Mouse (Mus musculus) CH12.LX (cell line): ENCODE measurements around the gene B9d2. TPM values are rescaled to one million over a fixed set of nuclear protein-coding genes. Genes with fewer than 3 reads are reported as not detected.
A peak's percentile ranks its signal among the peaks of the same experiment; 100 is the strongest.

Experiments used
- DNase-seq: peaks from one replicate; pipeline ENCODE4 v3.0.0-alpha.2; 2013; ENCODE audit errors: extremely low read depth
- H3K27ac ChIP-seq: 2 replicates; pipeline ENCODE4 v1.5.1; 2012; ENCODE audit warnings: low read depth, mild to moderate bottlenecking, control low read depth, moderate library complexity; ENCODE audit not compliant: insufficient read depth
- H3K27me3 ChIP-seq: replicated peaks from 2 replicates; pipeline ENCODE3; 2012; ENCODE audit warnings: inconsistent platforms
- H3K36me3 ChIP-seq, 2 experiments: replicated peaks in 1 of 2; 2 replicates each; pipeline versions ENCODE3 to v1.6.1; 2012; ENCODE audit warnings: inconsistent platforms in 1 of 2, low read length in 1 of 2, mild to moderate bottlenecking in 1 of 2, mixed read lengths in 1 of 2, moderate library complexity in 1 of 2; ENCODE audit not compliant: control insufficient read depth in 1 of 2, insufficient read depth in 1 of 2
- H3K4me1 ChIP-seq, 2 experiments: 2 replicates each; pipeline ENCODE4 v1.6.1; 2012; ENCODE audit warnings: inconsistent platforms in 1 of 2, moderate library complexity in 1 of 2; ENCODE audit not compliant: insufficient read depth in 2 of 2, control insufficient read depth in 1 of 2
- H3K4me2 ChIP-seq: 2 replicates; pipeline ENCODE4 v1.6.1; 2012; ENCODE audit warnings: low read depth, mild to moderate bottlenecking, control low read depth; ENCODE audit not compliant: poor library complexity, insufficient read depth, severe bottlenecking
- H3K4me3 ChIP-seq, 3 experiments: fragments of 150-350 bp in 1 of 3; sonication (generic) in 1 of 3; replicated peaks in 1 of 3; 2 replicates each; pipeline versions ENCODE3 to v1.5.1; 2011 to 2012; ENCODE audit warnings: low read depth in 2 of 3, low read length in 2 of 3, mild to moderate bottlenecking in 2 of 3, moderate library complexity in 2 of 3, control low read depth in 1 of 3, improper control_type of control experiment in 1 of 3, inconsistent platforms in 1 of 3, mixed read lengths in 1 of 3; ENCODE audit not compliant: poor library complexity in 1 of 3
- H3K79me2 ChIP-seq: replicated peaks from 2 replicates; pipeline ENCODE4 v1.6.1; 2012; ENCODE audit warnings: mild to moderate bottlenecking, moderate library complexity; ENCODE audit not compliant: control insufficient read depth, poor library complexity, insufficient read depth, severe bottlenecking; ENCODE audit errors: extremely low read depth
- H3K9ac ChIP-seq: 2 replicates; pipeline ENCODE4 v1.6.1; 2012; ENCODE audit warnings: low read depth, mild to moderate bottlenecking, control low read depth, moderate library complexity; ENCODE audit not compliant: insufficient read depth
- H3K9me3 ChIP-seq: replicated peaks from 2 replicates; pipeline ENCODE3; 2012; ENCODE audit warnings: low read length, inconsistent platforms, mixed read lengths
- BHLHE40 ChIP-seq: IDR thresholded peaks from 2 replicates; pipeline ENCODE4 v1.6.1; 2011; ENCODE audit warnings: mild to moderate bottlenecking, low read depth, low read length, improper control_type of control experiment
- CHD1 ChIP-seq: IDR thresholded peaks from 2 replicates; pipeline ENCODE4 v1.6.1; 2012; ENCODE audit warnings: low read depth, low read length, improper control_type of control experiment, inconsistent platforms
- CHD2 ChIP-seq: IDR thresholded peaks from 2 replicates; pipeline ENCODE4 v1.6.1; 2011; ENCODE audit warnings: low read length, improper control_type of control experiment
- E2F4 ChIP-seq: IDR thresholded peaks from 2 replicates; pipeline ENCODE4 v1.6.1; 2011; ENCODE audit warnings: low read depth, low read length, improper control_type of control experiment; ENCODE audit not compliant: insufficient replicate concordance
- EP300 ChIP-seq: IDR thresholded peaks from 2 replicates; pipeline ENCODE4 v1.6.1; 2011; ENCODE audit warnings: low read length, improper control_type of control experiment
- ETS1 ChIP-seq: conservative IDR thresholded peaks from 2 replicates; pipeline ENCODE4 v1.6.1; 2012; ENCODE audit warnings: low read depth, mild to moderate bottlenecking, inconsistent platforms, low read length, improper control_type of control experiment, moderate library complexity
- GABPA ChIP-seq: IDR thresholded peaks from 2 replicates; pipeline ENCODE4 v1.6.1; 2012; ENCODE audit warnings: low read depth, low read length, improper control_type of control experiment, inconsistent platforms; ENCODE audit not compliant: insufficient replicate concordance
- JUND ChIP-seq: conservative IDR thresholded peaks from 2 replicates; pipeline ENCODE4 v1.6.1; 2011; ENCODE audit warnings: low read depth, low read length, improper control_type of control experiment
- KAT2A ChIP-seq: IDR thresholded peaks from 2 replicates; pipeline ENCODE4 v1.6.1; 2012; ENCODE audit warnings: low read length, improper control_type of control experiment, inconsistent platforms; ENCODE audit not compliant: insufficient replicate concordance
- MAFK ChIP-seq: IDR thresholded peaks from 2 replicates; pipeline ENCODE4 v1.6.1; 2011; ENCODE audit warnings: low read length, improper control_type of control experiment; ENCODE audit not compliant: insufficient replicate concordance
- MEF2A ChIP-seq: IDR thresholded peaks from 2 replicates; pipeline ENCODE4 v1.6.1; 2014; ENCODE audit warnings: low read depth, mild to moderate bottlenecking, inconsistent platforms, low read length, improper control_type of control experiment, borderline replicate concordance
- MXI1 ChIP-seq: IDR thresholded peaks from 2 replicates; pipeline ENCODE4 v1.6.1; 2011; ENCODE audit warnings: mild to moderate bottlenecking, low read depth, low read length, improper control_type of control experiment
- MYC ChIP-seq: IDR thresholded peaks from 2 replicates; pipeline ENCODE4 v1.6.1; 2011; ENCODE audit warnings: low read depth, mild to moderate bottlenecking, improper control_type of control experiment, low read length
- NRF1 ChIP-seq: IDR thresholded peaks from 2 replicates; pipeline ENCODE4 v1.6.1; 2014; ENCODE audit warnings: low read depth, mild to moderate bottlenecking, inconsistent platforms, low read length, improper control_type of control experiment, moderate library complexity
- PAX5 ChIP-seq: IDR thresholded peaks from 2 replicates; pipeline ENCODE4 v1.6.1; 2012; ENCODE audit warnings: low read length, inconsistent platforms, mixed read lengths
- POLR2A ChIP-seq: IDR thresholded peaks from 2 replicates; pipeline ENCODE4 v1.6.1; 2011; ENCODE audit warnings: low read depth, mild to moderate bottlenecking, improper control_type of control experiment, low read length
- POLR2AphosphoS2 ChIP-seq: IDR thresholded peaks from 2 replicates; pipeline ENCODE4 v1.6.1; 2011; ENCODE audit warnings: low read depth, low read length, improper control_type of control experiment
- SIN3A ChIP-seq: IDR thresholded peaks from 2 replicates; pipeline ENCODE4 v1.6.1; 2012; ENCODE audit warnings: low read length, improper control_type of control experiment, inconsistent platforms
- TBP ChIP-seq: conservative IDR thresholded peaks from 2 replicates; pipeline ENCODE4 v1.6.1; 2011; ENCODE audit warnings: low read depth, low read length, improper control_type of control experiment
- TCF12 ChIP-seq: IDR thresholded peaks from 2 replicates; pipeline ENCODE4 v1.6.1; 2014; ENCODE audit warnings: low read depth, mild to moderate bottlenecking, inconsistent platforms, low read length, improper control_type of control experiment
- UBTF ChIP-seq: IDR thresholded peaks from 2 replicates; pipeline ENCODE4 v1.6.1; 2012; ENCODE audit warnings: low read depth, mild to moderate bottlenecking, inconsistent platforms, low read length, improper control_type of control experiment, moderate library complexity
- ZC3H11A ChIP-seq: IDR thresholded peaks from 2 replicates; pipeline ENCODE4 v1.6.1; 2012; ENCODE audit warnings: low read depth, mild to moderate bottlenecking, inconsistent platforms, low read length, improper control_type of control experiment
- ZMIZ1 ChIP-seq: IDR thresholded peaks from 2 replicates; pipeline ENCODE4 v1.6.1; 2012; ENCODE audit warnings: low read depth, mild to moderate bottlenecking, inconsistent platforms, low read length, improper control_type of control experiment
- ZNF384 ChIP-seq: IDR thresholded peaks from 2 replicates; pipeline ENCODE4 v1.6.1; 2012; ENCODE audit warnings: low read depth, low read length, improper control_type of control experiment, inconsistent platforms
- dilution Hi-C: fragments of 300-500 bp; cut with MboI; formaldehyde crosslinking; loops from 2 replicates; pipeline ENCODE4 v1.14.3; 2020; ENCODE audit warnings: low sequenced_read_pairs; ENCODE audit not compliant: extremely low pct_unique_long_range_greater_than_20kb, extremely low pct_ligation_motif_present
- in situ Hi-C: fragments of 300-500 bp; cut with MboI; formaldehyde crosslinking; loops from 3 replicates; pipeline ENCODE4 v1.14.3; 2019; ENCODE audit warnings: low sequenced_read_pairs, low pct_ligation_motif_present, low pct_unique_long_range_greater_than_20kb, mixed read lengths
- polyA plus RNA-seq: library from polyadenylated mRNA; unstranded; fragments of >175 nt; gene quantifications from 2 replicates; pipeline ENCODE4 v1.2.1, GENCODE M21; 2012; ENCODE audit warnings: low read depth; ENCODE audit not compliant: insufficient read length
- total RNA-seq, 2 experiments: library from RNA; depleted of rRNA; stranded (reverse); fragments of 300-350 nt in 1 of 2; fragments of >200 nt in 1 of 2; gene quantifications; 2 replicates each; pipeline ENCODE4 v1.2.3; 2012 to 2014

Gene B9d2
- total and polyA plus RNA-seq, 3 experiments, result 9.3 to 21.2 (median 15.8) TPM

- H3K9me3 ChIP-seq, result no peaks in the 10 kb centered on the region
- dilution Hi-C loops, result no loop called here
- H3K9ac ChIP-seq, result no peak overlapping the region
- no peak overlapping the region for H3K4me2 ChIP-seq
- in situ Hi-C loops, result no loop called here
- H3K79me2 ChIP-seq, result no peaks in the 10 kb centered on the region
- no peak overlapping the region for H3K27ac ChIP-seq
- TF ChIP-seq EP300 (peak; percentile 36; the same call in 1 of the 2 replicates), TCF12 (peak; percentile 35; the same call in 1 of the 2 replicates), ETS1 (peak; percentile 46), BHLHE40 (peak; percentile 54), MXI1 (0 out of 2 replicates have a peak, but pooled peaks have one; percentile 31), MYC (no peak), UBTF (no peak), SIN3A (peak; percentile 56; the same call in 1 of the 2 replicates)
- TF ChIP-seq, all 38 proteins: peak for 6
- H3K36me3 ChIP-seq, result peaks cover 0 to 31% of the 10 kb centered on the region in 2 experiments
- H3K4me3 ChIP-seq, result no peak overlapping the region
- peaks cover 13 to 35% of the 10 kb centered on the region in 2 experiments for H3K4me1 ChIP-seq
- DNase-seq, result peak; percentile 69
- no peaks in the 10 kb centered on the region for H3K27me3 ChIP-seq
These were observed 44.2 kb upstream of the B9d2 start for GRCm38 (mm10) chr7:25636373-25636772.

GRCm38 (mm10) chr7:25637099-25637498 is 43.5 kb upstream of the B9d2 start:
- peaks cover 0 to 28% of the 10 kb centered on the region in 2 experiments for H3K36me3 ChIP-seq
- dilution Hi-C loops, result no loop called here
- no peak for DNase-seq

More at GRCm38 (mm10) chr7:25637099-25637498, 43.5 kb upstream of the B9d2 start:
- in situ Hi-C loops, result no loop called here
- peaks cover 13 to 32% of the 10 kb centered on the region in 2 experiments for H3K4me1 ChIP-seq
- no peak overlapping the region for H3K9ac ChIP-seq
- no peak overlapping the region for H3K4me2 ChIP-seq
- H3K27ac ChIP-seq, result no peak overlapping the region
- no peaks in the 10 kb centered on the region for H3K79me2 ChIP-seq
- no peaks in the 10 kb centered on the region for H3K27me3 ChIP-seq
- H3K9me3 ChIP-seq, result no peaks in the 10 kb centered on the region
- H3K4me3 ChIP-seq, result no peak overlapping the region
- TF ChIP-seq MAFK (no peak), ZNF384 (no peak), JUND (no peak), MEF2A (no peak), SIN3A (no peak), E2F4 (no peak), CHD2 (no peak), POLR2AphosphoS2 (no peak), ZC3H11A (no peak), KAT2A (no peak), POLR2A (no peak), ZMIZ1 (no peak), CHD1 (no peak), GABPA (no peak), NRF1 (no peak), ETS1 (no peak), TCF12 (no peak), TBP (no peak), PAX5 (no peak)
- TF ChIP-seq, all 38 proteins: peak for 0
